Mouse (Mus musculus): Measurements from ENCODE around the gene Ubl3. TPM values are rescaled to one million over a fixed set of nuclear protein-coding genes. Genes with fewer than 3 reads are reported as not detected.

Gene Ubl3
- polyA plus RNA-seq, 1 experiment = 47.2 TPM

GRCm38 (mm10) chr5:148508901-148509604 is 43.5 kb downstream of the Ubl3 start:
- Histone ChIP-seq H3K4me1 (ENCODE audit: control insufficient read depth, insufficient read depth, insufficient read length) (peaks cover 24% of the 10 kb centered on the region; the same call in 1 of the 2 replicates), H3K36me3 (ENCODE audit: control insufficient read depth, insufficient read depth, low read length) (peaks cover 25% of the 10 kb centered on the region), H3K27me3 (ENCODE audit: control insufficient read depth, insufficient read depth, low read length) (no peaks in the 10 kb centered on the region), H3K27ac (ENCODE audit: insufficient read depth, low read length) (peak overlapping the region; percentile 73), H3K4me3 (ENCODE audit: extremely low read depth, insufficient read depth, insufficient read length) (peak overlapping the region; percentile 22)
- TF ChIP-seq POLR2A (IDR thresholded peaks at IDR 0.05; ENCODE audit: low read depth, low read length) (no peak; the same call in 1 of the 2 replicates), CTCF (IDR thresholded peaks at IDR 0.05; ENCODE audit: extremely low read depth, insufficient read depth, insufficient read length, insufficient replicate concordance) (no peak)
- WGBS = 46% methylated on average over 11 of the region's 11 CpGs
- peak in 1 of 2 experiments; percentile 69 for DNase-seq (ENCODE audit: low read depth in 1 of 2, low spot score in 2 of 2)

- DNase-seq (ENCODE audit: low read depth in 1 of 2, low spot score in 2 of 2) = no peak
Observed at GRCm38 (mm10) chr5:148505381-148505780, 47.2 kb downstream of the Ubl3 start.

GRCm38 (mm10) chr5:148502237-148502636 is 50.4 kb downstream of the Ubl3 start:
- TF ChIP-seq CTCF (IDR thresholded peaks at IDR 0.05; ENCODE audit: extremely low read depth, insufficient read depth, insufficient read length, insufficient replicate concordance) (no peak), POLR2A (IDR thresholded peaks at IDR 0.05; ENCODE audit: low read depth, low read length) (no peak)
- Histone ChIP-seq H3K4me3 (ENCODE audit: extremely low read depth, insufficient read depth, insufficient read length) (no peak overlapping the region), H3K4me1 (ENCODE audit: control insufficient read depth, insufficient read depth, insufficient read length) (peaks cover 7% of the 10 kb centered on the region; the same call in 1 of the 2 replicates), H3K27me3 (ENCODE audit: control insufficient read depth, insufficient read depth, low read length) (no peaks in the 10 kb centered on the region), H3K27ac (ENCODE audit: insufficient read depth, low read length) (no peak overlapping the region), H3K36me3 (ENCODE audit: control insufficient read depth, insufficient read depth, low read length) (peaks cover 17% of the 10 kb centered on the region)
- whole genome bisulfite sequencing = 91% methylated on average over 6 of the region's 6 CpGs
- DNase-seq (ENCODE audit: low read depth in 1 of 2, low spot score in 2 of 2) = no peak

More at GRCm38 (mm10) chr5:148505381-148505780, 47.2 kb downstream of the Ubl3 start:
- H3K27me3 ChIP-seq (ENCODE audit: control insufficient read depth, insufficient read depth, low read length) = no peaks in the 10 kb centered on the region
- H3K4me3 ChIP-seq (ENCODE audit: extremely low read depth, insufficient read depth, insufficient read length) = no peak overlapping the region
- peaks cover 29% of the 10 kb centered on the region; the same call in 1 of the 2 replicates for H3K4me1 ChIP-seq (ENCODE audit: control insufficient read depth, insufficient read depth, insufficient read length)
- no peak for TF ChIP-seq CTCF (IDR thresholded peaks at IDR 0.05; ENCODE audit: extremely low read depth, insufficient read depth, insufficient read length, insufficient replicate concordance)
- no peak for TF ChIP-seq POLR2A (IDR thresholded peaks at IDR 0.05; ENCODE audit: low read depth, low read length)
- H3K27ac ChIP-seq (ENCODE audit: insufficient read depth, low read length) = no peak overlapping the region
- peaks cover 21% of the 10 kb centered on the region for H3K36me3 ChIP-seq (ENCODE audit: control insufficient read depth, insufficient read depth, low read length)
- WGBS = 95% methylated on average over 17 of the region's 17 CpGs

- Histone ChIP-seq H3K4me3 (ENCODE audit: extremely low read depth, insufficient read depth, insufficient read length) (no peak overlapping the region), H3K4me1 (ENCODE audit: control insufficient read depth, insufficient read depth, insufficient read length) (0 out of 2 replicates have a peak, but pooled peaks cover 6% of the 10 kb centered on the region), H3K27ac (ENCODE audit: insufficient read depth, low read length) (0 out of 2 replicates have a peak overlapping the region, but pooled peaks have one; percentile 35), H3K36me3 (ENCODE audit: control insufficient read depth, insufficient read depth, low read length) (peaks cover 11% of the 10 kb centered on the region), H3K27me3 (ENCODE audit: control insufficient read depth, insufficient read depth, low read length) (no peaks in the 10 kb centered on the region)
- TF ChIP-seq POLR2A (IDR thresholded peaks at IDR 0.05; ENCODE audit: low read depth, low read length) (no peak), CTCF (IDR thresholded peaks at IDR 0.05; ENCODE audit: extremely low read depth, insufficient read depth, insufficient read length, insufficient replicate concordance) (no peak)
- 64% methylated on average over 6 of the region's 6 CpGs for WGBS
- no peak for DNase-seq (ENCODE audit: low read depth in 1 of 2, low spot score in 2 of 2)
Observed at GRCm38 (mm10) chr5:148501228-148501957, 51.2 kb downstream of the Ubl3 start.

GRCm38 (mm10) chr5:148500516-148500915 is 52.1 kb downstream of the Ubl3 start:
- WGBS = 72% methylated on average over 8 of the region's 8 CpGs
- peaks cover 4% of the 10 kb centered on the region for H3K36me3 ChIP-seq (ENCODE audit: control insufficient read depth, insufficient read depth, low read length)
- no peaks in the 10 kb centered on the region for H3K27me3 ChIP-seq (ENCODE audit: control insufficient read depth, insufficient read depth, low read length)
- 0 out of 2 replicates have a peak overlapping the region, but pooled peaks have one; percentile 35 for H3K27ac ChIP-seq (ENCODE audit: insufficient read depth, low read length)
- DNase-seq (ENCODE audit: low read depth in 1 of 2, low spot score in 2 of 2) = no peak
- H3K4me1 ChIP-seq (ENCODE audit: control insufficient read depth, insufficient read depth, insufficient read length) = peaks cover 6% of the 10 kb centered on the region; the same call in 1 of the 2 replicates
- TF ChIP-seq POLR2A (IDR thresholded peaks at IDR 0.05; ENCODE audit: low read depth, low read length) = no peak
- no peak for TF ChIP-seq CTCF (IDR thresholded peaks at IDR 0.05; ENCODE audit: extremely low read depth, insufficient read depth, insufficient read length, insufficient replicate concordance)
- H3K4me3 ChIP-seq (ENCODE audit: extremely low read depth, insufficient read depth, insufficient read length) = no peak overlapping the region

- DNase-seq (ENCODE audit: low read depth in 1 of 2, low spot score in 2 of 2) = no peak
- WGBS = 67% methylated on average over 5 of the region's 5 CpGs
- H3K27me3 ChIP-seq (ENCODE audit: control insufficient read depth, insufficient read depth, low read length) = no peaks in the 10 kb centered on the region
Observed at GRCm38 (mm10) chr5:148499616-148500015, 53.0 kb downstream of the Ubl3 start.

More at GRCm38 (mm10) chr5:148499616-148500015, 53.0 kb downstream of the Ubl3 start:
- no peak overlapping the region for H3K4me3 ChIP-seq (ENCODE audit: extremely low read depth, insufficient read depth, insufficient read length)
- H3K27ac ChIP-seq (ENCODE audit: insufficient read depth, low read length) = no peak overlapping the region
- H3K4me1 ChIP-seq (ENCODE audit: control insufficient read depth, insufficient read depth, insufficient read length) = peaks cover 9% of the 10 kb centered on the region; the same call in 1 of the 2 replicates
- no peak for TF ChIP-seq CTCF (IDR thresholded peaks at IDR 0.05; ENCODE audit: extremely low read depth, insufficient read depth, insufficient read length, insufficient replicate concordance)
- no peak for TF ChIP-seq POLR2A (IDR thresholded peaks at IDR 0.05; ENCODE audit: low read depth, low read length)
- no peaks in the 10 kb centered on the region for H3K36me3 ChIP-seq (ENCODE audit: control insufficient read depth, insufficient read depth, low read length)
